Mouse (Mus musculus): ENCODE measurements around the gene Lipk. TPM values are rescaled to one million over a fixed set of nuclear protein-coding genes. Genes with fewer than 3 reads are reported as not detected.

Gene Lipk
- polyA plus RNA-seq, 1 experiment from 2014 or later, result 0.06 TPM

DNA sequence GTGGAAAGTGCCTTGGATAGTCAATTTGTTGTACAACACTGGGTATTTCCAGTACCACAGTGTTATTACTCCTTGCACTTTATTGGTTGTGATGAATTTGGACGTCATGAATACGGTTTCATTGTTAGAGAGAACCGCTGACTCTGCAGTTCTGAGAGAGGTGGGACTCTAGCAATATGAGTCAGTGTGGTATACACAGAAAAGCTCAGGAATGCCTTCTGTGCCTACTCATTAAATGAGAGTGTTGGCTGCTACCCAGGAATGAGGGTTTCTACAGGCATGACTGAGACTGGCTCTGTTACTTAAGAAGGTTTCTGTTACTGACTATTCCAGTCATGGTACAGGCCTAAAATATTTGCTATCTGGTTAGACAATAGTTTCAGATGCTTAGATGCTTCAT is 43.4 kb downstream of the Lipk start:
- 82% methylated on average over 3 of the region's 3 CpGs for WGBS
- Histone ChIP-seq H3K4me1 (ENCODE audit: control insufficient read depth, insufficient read depth, low read length) (no peaks in the 10 kb centered on the region), H3K9me3 (ENCODE audit: control insufficient read depth, low read length) (no peaks in the 10 kb centered on the region), H3K9ac (ENCODE audit: low read depth, low read length) (no peak overlapping the region), H3K4me2 (ENCODE audit: low read depth, low read length) (no peak overlapping the region), H3K27ac (ENCODE audit: low read length) (no peak overlapping the region), H3K27me3 (replicated peaks; ENCODE audit: control insufficient read depth, insufficient read depth, low read length) (no peaks in the 10 kb centered on the region), H3K36me3 (ENCODE audit: control insufficient read depth, insufficient read depth, low read length) (no peaks in the 10 kb centered on the region), H3K4me3 (ENCODE audit: low read length) (no peak overlapping the region)
- ATAC-seq, result no peak

DNA sequence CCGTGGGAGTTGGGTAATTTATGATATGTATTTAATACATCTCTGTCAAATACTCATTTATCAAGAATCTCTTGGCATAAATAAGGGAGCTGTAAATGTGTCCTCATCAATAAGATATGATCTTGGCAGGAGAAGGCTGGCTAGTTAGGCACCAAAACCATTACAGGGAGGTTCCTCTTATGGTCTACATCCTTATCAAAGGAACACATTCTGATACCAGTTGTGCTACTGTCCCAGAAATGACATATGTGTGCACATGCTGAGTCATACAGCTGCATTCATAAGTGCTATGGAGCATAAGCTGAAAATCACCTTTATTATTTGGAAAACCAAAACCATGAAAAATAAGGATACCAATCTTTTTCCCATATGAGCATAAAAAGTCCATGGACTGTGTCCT is 55.5 kb downstream of the Lipk start:
- H3K27me3 ChIP-seq (replicated peaks; ENCODE audit: control insufficient read depth, insufficient read depth, low read length), result no peaks in the 10 kb centered on the region
- H3K27ac ChIP-seq (ENCODE audit: low read length), result no peak overlapping the region
- H3K9me3 ChIP-seq (ENCODE audit: control insufficient read depth, low read length), result no peaks in the 10 kb centered on the region
- H3K36me3 ChIP-seq (ENCODE audit: control insufficient read depth, insufficient read depth, low read length), result no peaks in the 10 kb centered on the region
- H3K9ac ChIP-seq (ENCODE audit: low read depth, low read length), result no peak overlapping the region
- no peak for ATAC-seq
- no peak overlapping the region for H3K4me3 ChIP-seq (ENCODE audit: low read length)
- no peak overlapping the region for H3K4me2 ChIP-seq (ENCODE audit: low read depth, low read length)
- no peaks in the 10 kb centered on the region for H3K4me1 ChIP-seq (ENCODE audit: control insufficient read depth, insufficient read depth, low read length)
- 59% methylated on average over 1 of the region's 1 CpGs for WGBS

DNA sequence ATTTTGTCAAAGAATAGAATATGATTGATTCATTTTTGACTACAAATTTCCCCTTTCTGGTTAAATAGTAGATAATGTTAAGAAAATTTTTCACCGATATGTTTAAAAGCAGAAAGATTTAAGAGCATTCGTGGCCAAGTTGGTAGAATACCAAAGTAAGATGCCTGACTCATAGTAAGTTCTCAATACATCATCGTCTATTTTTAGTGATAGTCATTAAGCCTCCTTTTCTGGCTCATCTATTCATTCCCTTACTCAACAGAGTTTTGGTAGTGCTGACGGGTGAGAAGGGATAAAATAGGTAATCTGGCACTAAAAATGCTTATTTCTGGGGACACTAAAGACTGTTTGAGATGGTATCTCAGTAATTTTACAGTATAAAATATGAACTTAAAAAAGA is 56.0 kb downstream of the Lipk start:
- no peak for ATAC-seq
- H3K4me2 ChIP-seq (ENCODE audit: low read depth, low read length), result no peak overlapping the region
- 88% methylated on average over 4 of the region's 4 CpGs for WGBS
- H3K27ac ChIP-seq (ENCODE audit: low read length), result no peak overlapping the region
- no peaks in the 10 kb centered on the region for H3K36me3 ChIP-seq (ENCODE audit: control insufficient read depth, insufficient read depth, low read length)
- H3K4me1 ChIP-seq (ENCODE audit: control insufficient read depth, insufficient read depth, low read length), result no peaks in the 10 kb centered on the region
- no peaks in the 10 kb centered on the region for H3K27me3 ChIP-seq (replicated peaks; ENCODE audit: control insufficient read depth, insufficient read depth, low read length)
- no peaks in the 10 kb centered on the region for H3K9me3 ChIP-seq (ENCODE audit: control insufficient read depth, low read length)
- no peak overlapping the region for H3K4me3 ChIP-seq (ENCODE audit: low read length)
- H3K9ac ChIP-seq (ENCODE audit: low read depth, low read length), result no peak overlapping the region

DNA sequence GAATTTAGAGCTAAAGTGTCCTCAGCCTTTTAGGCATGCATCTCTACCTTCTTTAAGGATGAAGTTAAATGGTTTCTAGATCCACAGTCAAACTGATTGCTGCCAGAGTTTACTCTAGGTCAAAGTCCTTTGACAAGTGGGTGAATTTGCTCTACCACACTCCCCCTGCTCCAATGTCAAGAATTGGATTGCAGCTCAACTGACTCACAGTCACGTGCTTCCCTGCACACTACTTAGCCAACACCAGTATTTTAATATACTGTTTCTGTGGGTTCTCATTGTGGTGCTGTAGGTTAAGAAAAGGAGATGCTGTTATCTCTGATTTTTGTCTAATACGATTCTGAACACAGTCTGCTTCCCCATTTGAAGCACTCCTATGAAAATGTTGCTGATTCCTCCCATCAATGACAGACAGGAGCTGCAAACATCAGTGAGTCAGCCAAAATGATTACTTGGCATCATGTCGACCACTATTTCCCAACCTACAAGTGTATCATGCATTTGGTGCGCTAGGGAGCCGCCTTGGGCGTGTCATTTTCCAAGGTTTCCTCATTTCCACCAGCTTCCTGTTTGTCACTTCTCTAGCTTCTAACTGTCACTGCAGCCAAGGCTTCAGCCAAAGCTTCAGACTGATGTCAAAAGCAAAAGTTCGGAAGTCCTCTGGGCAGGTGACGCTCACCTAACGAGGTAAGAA is 58.8 kb downstream of the Lipk start, which contains the start of gene Lipn:
TSS of gene Lipn (plus strand) at position 580 of the 694 bp plus-strand sequence.
- WGBS, result 84% methylated on average over 9 of the region's 9 CpGs
- H3K4me2 ChIP-seq (ENCODE audit: low read depth, low read length), result no peak within 1 kb of the TSS
- peak; percentile 80 for ATAC-seq

DNA sequence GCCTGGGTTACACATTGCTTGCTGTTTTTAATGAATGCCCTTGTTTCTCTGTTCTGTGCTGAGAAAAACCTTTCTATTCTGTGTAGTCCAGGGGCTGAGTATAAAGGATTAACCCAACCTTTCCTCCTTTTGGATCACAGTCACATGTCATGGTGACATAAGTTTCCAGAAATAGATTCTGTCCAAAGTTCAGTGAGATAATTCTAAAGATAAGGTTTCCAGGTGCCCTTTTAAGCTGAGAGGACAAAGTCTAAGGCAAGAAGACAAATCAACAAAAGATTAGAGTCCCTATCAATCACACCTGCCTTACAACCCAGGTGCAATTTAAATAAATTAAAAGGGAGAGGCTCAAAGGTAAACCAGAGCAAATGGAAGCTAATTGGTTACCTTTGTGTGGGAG is 66.1 kb downstream of the Lipk start:
- H3K27ac ChIP-seq (ENCODE audit: low read length), result peak overlapping the region; percentile 77
- no peaks in the 10 kb centered on the region for H3K9me3 ChIP-seq (ENCODE audit: control insufficient read depth, low read length)
- no peaks in the 10 kb centered on the region for H3K36me3 ChIP-seq (ENCODE audit: control insufficient read depth, insufficient read depth, low read length)
- H3K4me2 ChIP-seq (ENCODE audit: low read depth, low read length), result no peak overlapping the region
- H3K4me1 ChIP-seq (ENCODE audit: control insufficient read depth, insufficient read depth, low read length), result no peaks in the 10 kb centered on the region
- peak; percentile 94 for ATAC-seq
- H3K27me3 ChIP-seq (replicated peaks; ENCODE audit: control insufficient read depth, insufficient read depth, low read length), result no peaks in the 10 kb centered on the region
- H3K9ac ChIP-seq (ENCODE audit: low read depth, low read length), result no peak overlapping the region
- H3K4me3 ChIP-seq (ENCODE audit: low read length), result no peak overlapping the region

More for the DNA sequence above, 58.8 kb downstream of the Lipk start, which contains the start of gene Lipn:
- no peaks in the 10 kb centered on the region for H3K4me1 ChIP-seq (ENCODE audit: control insufficient read depth, insufficient read depth, low read length)
- no peak within 1 kb of the TSS for H3K9ac ChIP-seq (ENCODE audit: low read depth, low read length)
- H3K9me3 ChIP-seq (ENCODE audit: control insufficient read depth, low read length), result no peaks in the 10 kb centered on the region
- H3K27ac ChIP-seq (ENCODE audit: low read length), result no peak within 1 kb of the TSS
- no peaks in the 10 kb centered on the region for H3K27me3 ChIP-seq (replicated peaks; ENCODE audit: control insufficient read depth, insufficient read depth, low read length)
- no peaks in the 10 kb centered on the region for H3K36me3 ChIP-seq (ENCODE audit: control insufficient read depth, insufficient read depth, low read length)
- H3K4me3 ChIP-seq (ENCODE audit: low read length), result no peak within 1 kb of the TSS

DNA sequence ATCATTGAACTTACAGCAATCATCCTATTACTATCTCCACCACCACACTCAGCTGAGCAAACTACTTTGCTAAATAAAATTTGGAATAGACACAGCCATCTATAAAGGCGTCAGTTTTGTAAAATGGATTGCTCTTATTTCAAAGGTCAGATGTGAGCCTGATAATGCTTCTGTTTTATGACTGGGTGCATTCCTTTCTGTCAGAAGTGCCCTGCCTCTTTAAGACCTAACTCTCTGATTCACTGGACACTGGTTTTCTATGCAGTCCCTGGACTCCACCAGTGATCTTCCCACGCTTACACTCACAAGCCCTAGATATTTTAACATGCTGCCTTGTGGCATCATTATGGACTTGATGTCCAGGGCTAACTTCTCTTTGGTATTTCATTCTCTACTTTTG is 70.0 kb downstream of the Lipk start:
- peak; percentile 51 for ATAC-seq
- 53% methylated on average over 2 of the region's 2 CpGs for WGBS
- Histone ChIP-seq H3K9ac (ENCODE audit: low read depth, low read length) (no peak overlapping the region), H3K27ac (ENCODE audit: low read length) (no peak overlapping the region), H3K4me3 (ENCODE audit: low read length) (no peak overlapping the region), H3K27me3 (replicated peaks; ENCODE audit: control insufficient read depth, insufficient read depth, low read length) (no peaks in the 10 kb centered on the region), H3K36me3 (ENCODE audit: control insufficient read depth, insufficient read depth, low read length) (no peaks in the 10 kb centered on the region), H3K4me1 (ENCODE audit: control insufficient read depth, insufficient read depth, low read length) (no peaks in the 10 kb centered on the region), H3K9me3 (ENCODE audit: control insufficient read depth, low read length) (no peaks in the 10 kb centered on the region), H3K4me2 (ENCODE audit: low read depth, low read length) (no peak overlapping the region)

DNA sequence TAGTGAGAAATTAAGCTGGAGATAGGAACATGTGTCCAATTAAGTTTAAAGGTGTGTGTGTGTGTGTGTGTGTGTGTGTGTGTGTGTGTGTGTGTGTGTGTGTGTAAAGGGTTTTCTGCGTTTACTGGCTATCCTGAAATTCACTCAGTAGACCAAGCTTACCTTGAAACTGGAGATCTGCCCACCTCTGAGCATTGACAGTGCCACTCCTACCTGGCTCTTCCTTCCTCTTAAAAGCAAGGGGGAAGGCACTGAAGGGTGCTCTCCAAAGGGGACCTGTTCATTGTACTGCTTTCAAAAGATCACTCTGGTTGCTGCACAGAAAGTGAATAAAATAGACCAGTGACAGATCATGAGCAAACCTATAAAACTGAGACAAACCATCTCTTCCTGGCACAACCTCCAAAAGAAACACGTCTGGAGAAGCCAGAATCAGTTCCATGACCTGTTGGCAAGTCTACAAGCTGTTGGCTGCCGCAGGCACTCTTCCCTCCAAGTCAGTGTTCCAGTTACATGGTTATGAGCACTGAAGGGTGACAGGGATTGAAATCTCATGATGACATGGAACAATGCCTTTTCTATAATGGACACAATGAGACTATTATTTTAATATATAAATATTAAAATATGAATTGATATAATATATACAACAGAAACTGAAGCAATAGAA is 81.1 kb downstream of the Lipk start:
- Histone ChIP-seq H3K27ac (ENCODE audit: low read length) (no peak overlapping the region), H3K36me3 (ENCODE audit: control insufficient read depth, insufficient read depth, low read length) (no peaks in the 10 kb centered on the region), H3K4me3 (ENCODE audit: low read length) (no peak overlapping the region), H3K4me1 (ENCODE audit: control insufficient read depth, insufficient read depth, low read length) (no peaks in the 10 kb centered on the region), H3K9ac (ENCODE audit: low read depth, low read length) (no peak overlapping the region), H3K4me2 (ENCODE audit: low read depth, low read length) (no peak overlapping the region), H3K9me3 (ENCODE audit: control insufficient read depth, low read length) (no peaks in the 10 kb centered on the region), H3K27me3 (replicated peaks; ENCODE audit: control insufficient read depth, insufficient read depth, low read length) (no peaks in the 10 kb centered on the region)
- 86% methylated on average over 3 of the region's 3 CpGs for WGBS
- no peak for ATAC-seq

DNA sequence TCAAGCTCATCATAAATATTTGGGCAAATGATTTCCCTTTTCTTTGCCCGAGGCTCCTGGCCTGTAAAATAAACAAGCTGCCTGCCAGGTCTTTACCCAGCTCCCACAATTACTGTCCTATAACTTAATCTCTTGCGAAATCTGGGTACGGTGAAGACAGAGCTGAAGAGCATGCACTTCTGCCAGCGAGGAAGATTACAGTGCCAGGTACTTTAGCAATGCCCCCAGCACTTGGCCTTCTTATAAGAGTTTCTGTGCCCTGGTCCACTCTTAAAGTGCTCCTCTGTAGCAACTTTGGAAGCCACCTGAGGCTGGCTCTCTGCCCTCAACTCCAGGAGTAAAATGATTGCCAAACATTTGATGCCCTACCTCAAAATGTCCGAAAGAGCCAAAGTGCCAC is 87.3 kb downstream of the Lipk start:
- WGBS, result 68% methylated on average over 5 of the region's 5 CpGs
- no peak overlapping the region for H3K9ac ChIP-seq (ENCODE audit: low read depth, low read length)
- H3K4me1 ChIP-seq (ENCODE audit: control insufficient read depth, insufficient read depth, low read length), result no peaks in the 10 kb centered on the region
- H3K27me3 ChIP-seq (replicated peaks; ENCODE audit: control insufficient read depth, insufficient read depth, low read length), result no peaks in the 10 kb centered on the region
- no peak overlapping the region for H3K4me2 ChIP-seq (ENCODE audit: low read depth, low read length)
- no peaks in the 10 kb centered on the region for H3K9me3 ChIP-seq (ENCODE audit: control insufficient read depth, low read length)
- no peaks in the 10 kb centered on the region for H3K36me3 ChIP-seq (ENCODE audit: control insufficient read depth, insufficient read depth, low read length)
- H3K4me3 ChIP-seq (ENCODE audit: low read length), result no peak overlapping the region
- ATAC-seq, result no peak
- H3K27ac ChIP-seq (ENCODE audit: low read length), result no peak overlapping the region

DNA sequence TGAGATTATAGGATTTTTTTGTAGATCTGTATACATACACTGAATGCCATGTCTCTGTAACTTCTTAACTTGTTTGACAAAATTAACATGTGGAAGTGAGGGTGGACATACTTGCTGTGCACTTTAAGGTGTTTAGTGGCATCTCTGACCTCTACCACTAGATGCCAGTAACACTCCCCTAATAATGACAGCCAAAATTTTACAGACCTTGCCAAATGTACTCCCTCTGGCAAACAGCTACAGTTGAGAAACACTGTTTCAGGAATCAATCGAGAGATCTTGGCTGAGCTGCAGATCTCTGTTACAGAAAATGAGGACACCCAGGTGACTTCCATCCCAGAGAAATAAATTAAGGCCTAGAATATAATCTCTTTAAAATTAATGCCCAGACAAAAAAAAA is 88.1 kb downstream of the Lipk start:
- H3K4me3 ChIP-seq (ENCODE audit: low read length), result no peak overlapping the region
- H3K9me3 ChIP-seq (ENCODE audit: control insufficient read depth, low read length), result no peaks in the 10 kb centered on the region
- no peak overlapping the region for H3K9ac ChIP-seq (ENCODE audit: low read depth, low read length)
- WGBS, result 53% methylated on average over 1 of the region's 1 CpGs
- no peak for ATAC-seq
- no peak overlapping the region for H3K4me2 ChIP-seq (ENCODE audit: low read depth, low read length)
- no peaks in the 10 kb centered on the region for H3K4me1 ChIP-seq (ENCODE audit: control insufficient read depth, insufficient read depth, low read length)
- no peaks in the 10 kb centered on the region for H3K27me3 ChIP-seq (replicated peaks; ENCODE audit: control insufficient read depth, insufficient read depth, low read length)
- H3K27ac ChIP-seq (ENCODE audit: low read length), result no peak overlapping the region
- H3K36me3 ChIP-seq (ENCODE audit: control insufficient read depth, insufficient read depth, low read length), result no peaks in the 10 kb centered on the region

Data from intestine, embryonic 16.5 days (tissue).